Mouse (Mus musculus): ENCODE measurements around the gene Aspdh. TPM values are rescaled to one million over a fixed set of nuclear protein-coding genes. Genes with fewer than 3 reads are reported as not detected.

Gene Aspdh
- polyA plus RNA-seq, 1 experiment, result not detected

DNA sequence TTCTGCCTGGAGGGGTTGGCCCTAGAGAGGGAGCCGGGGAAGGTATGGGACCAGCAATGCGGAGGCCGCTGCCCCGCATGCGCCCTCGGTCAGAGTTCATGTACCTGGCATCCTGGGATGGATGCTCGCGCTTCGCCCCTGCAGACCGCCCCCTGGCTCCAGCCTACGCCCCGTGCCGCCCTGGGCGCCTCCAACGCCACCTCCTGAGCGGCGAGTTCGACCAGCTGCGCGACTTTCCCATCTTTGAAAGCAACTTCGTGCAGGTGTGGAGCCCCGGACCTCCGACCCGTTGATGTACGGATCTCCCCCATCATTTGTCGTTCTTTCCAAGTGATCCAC lies 31.5 kb downstream of the Aspdh start:
- Histone ChIP-seq H3K27me3 (ENCODE audit: control insufficient read depth, insufficient read depth, low read length, poor library complexity, severe bottlenecking) (no peaks in the 10 kb centered on the region), H3K9ac (ENCODE audit: low read depth, poor library complexity, severe bottlenecking) (peak overlapping the region; percentile 62), H3K4me3 (ENCODE audit: low read depth, low read length) (peak overlapping the region; percentile 81), H3K27ac (ENCODE audit: insufficient read depth, low read length) (peak overlapping the region; percentile 81), H3K4me1 (ENCODE audit: control insufficient read depth, insufficient read depth, low read length) (no peaks in the 10 kb centered on the region), H3K9me3 (replicated peaks; ENCODE audit: control insufficient read depth, insufficient read depth, low read length, poor library complexity, severe bottlenecking) (no peaks in the 10 kb centered on the region), H3K36me3 (ENCODE audit: control insufficient read depth, insufficient read depth, low read length, poor library complexity, severe bottlenecking) (no peaks in the 10 kb centered on the region)
- TF ChIP-seq CTCF (IDR thresholded peaks at IDR 0.05; ENCODE audit: low read depth, low read length) (no peak), POLR2A (IDR thresholded peaks at IDR 0.05; ENCODE audit: insufficient read depth, low read length) (no peak), EP300 (IDR thresholded peaks at IDR 0.05; ENCODE audit: insufficient read depth, low read depth, low read length) (no peak)

DNA sequence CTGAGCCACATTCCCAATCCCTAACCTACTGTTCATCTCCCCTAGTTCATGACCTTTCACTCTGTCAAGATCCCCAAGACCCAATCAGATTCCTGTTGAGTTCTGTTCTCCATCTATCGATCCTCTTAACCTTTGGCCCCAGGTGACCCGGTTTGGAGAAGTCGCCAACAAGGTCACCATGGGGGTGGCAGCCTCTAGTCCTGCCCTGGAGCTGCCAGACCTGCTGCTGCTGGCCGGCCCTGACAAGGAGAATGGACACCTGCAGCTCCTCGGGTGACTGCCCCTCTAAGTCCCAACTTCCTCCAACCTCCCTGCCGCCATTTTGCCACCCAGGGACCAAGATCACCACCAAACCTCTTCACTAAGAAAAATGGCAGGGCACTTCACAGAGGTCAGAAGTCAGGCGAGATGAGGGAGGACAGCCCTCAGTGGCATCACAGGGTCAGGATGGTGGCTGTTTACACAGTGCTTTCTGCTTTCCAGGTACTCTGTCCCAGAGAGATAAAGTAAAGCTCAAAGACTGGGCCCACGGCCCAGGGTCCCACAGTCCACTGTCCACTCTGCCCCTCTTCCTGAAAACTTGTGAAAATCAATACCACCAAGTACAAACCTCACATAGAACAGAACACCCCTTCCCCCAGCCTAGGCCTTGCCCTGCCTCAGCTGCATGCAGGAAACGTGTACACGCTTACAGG lies 32.3 kb downstream of the Aspdh start:
- H3K4me3 ChIP-seq (ENCODE audit: low read depth, low read length), result peak overlapping the region; percentile 41
- H3K27me3 ChIP-seq (ENCODE audit: control insufficient read depth, insufficient read depth, low read length, poor library complexity, severe bottlenecking), result no peaks in the 10 kb centered on the region
- no peaks in the 10 kb centered on the region for H3K4me1 ChIP-seq (ENCODE audit: control insufficient read depth, insufficient read depth, low read length)
- TF ChIP-seq EP300 (IDR thresholded peaks at IDR 0.05; ENCODE audit: insufficient read depth, low read depth, low read length) (no peak), POLR2A (IDR thresholded peaks at IDR 0.05; ENCODE audit: insufficient read depth, low read length) (no peak), CTCF (IDR thresholded peaks at IDR 0.05; ENCODE audit: low read depth, low read length) (no peak)
- H3K9me3 ChIP-seq (replicated peaks; ENCODE audit: control insufficient read depth, insufficient read depth, low read length, poor library complexity, severe bottlenecking), result no peaks in the 10 kb centered on the region
- peak overlapping the region; percentile 31; the same call in 1 of the 2 replicates for H3K27ac ChIP-seq (ENCODE audit: insufficient read depth, low read length)
- H3K36me3 ChIP-seq (ENCODE audit: control insufficient read depth, insufficient read depth, low read length, poor library complexity, severe bottlenecking), result no peaks in the 10 kb centered on the region
- peak overlapping the region; percentile 62 for H3K9ac ChIP-seq (ENCODE audit: low read depth, poor library complexity, severe bottlenecking)

DNA sequence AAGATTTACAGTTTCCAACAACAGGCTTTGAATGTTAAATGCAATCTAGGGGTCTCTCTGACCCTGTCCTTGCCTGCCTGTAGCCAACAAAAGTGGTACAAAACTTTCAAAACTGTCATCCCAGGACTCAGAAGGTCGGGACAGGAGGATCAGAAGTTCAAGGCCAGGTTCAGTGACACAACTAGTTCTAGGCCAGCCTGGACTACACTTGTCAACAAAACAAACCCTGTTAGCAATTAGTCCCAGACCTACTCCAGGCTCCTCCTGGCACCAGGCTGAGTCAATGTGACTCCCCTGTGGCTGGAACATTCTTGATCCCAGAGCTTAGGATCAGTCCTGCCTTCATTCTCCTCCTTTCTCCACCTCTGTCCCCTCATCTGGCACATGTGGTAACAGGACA lies 33.7 kb downstream of the Aspdh start:
- TF ChIP-seq EP300 (IDR thresholded peaks at IDR 0.05; ENCODE audit: insufficient read depth, low read depth, low read length) (no peak), CTCF (IDR thresholded peaks at IDR 0.05; ENCODE audit: low read depth, low read length) (no peak), POLR2A (IDR thresholded peaks at IDR 0.05; ENCODE audit: insufficient read depth, low read length) (no peak)
- no peak overlapping the region for H3K4me3 ChIP-seq (ENCODE audit: low read depth, low read length)
- H3K27ac ChIP-seq (ENCODE audit: insufficient read depth, low read length), result no peak overlapping the region
- H3K4me1 ChIP-seq (ENCODE audit: control insufficient read depth, insufficient read depth, low read length), result no peaks in the 10 kb centered on the region
- H3K9me3 ChIP-seq (replicated peaks; ENCODE audit: control insufficient read depth, insufficient read depth, low read length, poor library complexity, severe bottlenecking), result no peaks in the 10 kb centered on the region
- H3K27me3 ChIP-seq (ENCODE audit: control insufficient read depth, insufficient read depth, low read length, poor library complexity, severe bottlenecking), result no peaks in the 10 kb centered on the region
- H3K36me3 ChIP-seq (ENCODE audit: control insufficient read depth, insufficient read depth, low read length, poor library complexity, severe bottlenecking), result no peaks in the 10 kb centered on the region
- H3K9ac ChIP-seq (ENCODE audit: low read depth, poor library complexity, severe bottlenecking), result no peak overlapping the region

DNA sequence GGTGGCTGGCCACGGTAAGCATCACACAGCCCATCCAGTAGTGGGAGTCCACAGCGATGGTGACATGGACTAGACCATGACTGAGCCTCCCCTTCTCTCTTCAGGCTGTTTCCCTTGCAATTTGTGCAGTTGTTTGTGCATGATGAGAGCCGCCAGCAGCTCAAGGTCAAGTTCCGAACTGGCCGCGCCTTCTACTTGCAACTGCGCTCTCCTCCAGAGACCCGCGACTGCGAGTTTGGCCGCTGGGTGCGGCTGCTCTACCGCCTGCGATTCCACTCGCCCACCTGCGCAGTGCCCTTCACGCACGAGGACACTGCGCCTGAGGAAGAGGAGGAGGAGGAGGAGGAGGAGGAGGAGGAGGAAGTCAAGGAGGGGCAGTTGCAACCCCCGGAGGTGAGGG lies 34.9 kb downstream of the Aspdh start:
- peak overlapping the region; percentile 17 for H3K4me3 ChIP-seq (ENCODE audit: low read depth, low read length)
- H3K27ac ChIP-seq (ENCODE audit: insufficient read depth, low read length), result no peak overlapping the region
- H3K27me3 ChIP-seq (ENCODE audit: control insufficient read depth, insufficient read depth, low read length, poor library complexity, severe bottlenecking), result no peaks in the 10 kb centered on the region
- H3K9ac ChIP-seq (ENCODE audit: low read depth, poor library complexity, severe bottlenecking), result no peak overlapping the region
- no peaks in the 10 kb centered on the region for H3K4me1 ChIP-seq (ENCODE audit: control insufficient read depth, insufficient read depth, low read length)
- no peaks in the 10 kb centered on the region for H3K9me3 ChIP-seq (replicated peaks; ENCODE audit: control insufficient read depth, insufficient read depth, low read length, poor library complexity, severe bottlenecking)
- H3K36me3 ChIP-seq (ENCODE audit: control insufficient read depth, insufficient read depth, low read length, poor library complexity, severe bottlenecking), result no peaks in the 10 kb centered on the region
- TF ChIP-seq EP300 (IDR thresholded peaks at IDR 0.05; ENCODE audit: insufficient read depth, low read depth, low read length), result 0 out of 2 replicates have a peak, but pooled peaks have one; percentile 15
- no peak for TF ChIP-seq POLR2A (IDR thresholded peaks at IDR 0.05; ENCODE audit: insufficient read depth, low read length)

DNA sequence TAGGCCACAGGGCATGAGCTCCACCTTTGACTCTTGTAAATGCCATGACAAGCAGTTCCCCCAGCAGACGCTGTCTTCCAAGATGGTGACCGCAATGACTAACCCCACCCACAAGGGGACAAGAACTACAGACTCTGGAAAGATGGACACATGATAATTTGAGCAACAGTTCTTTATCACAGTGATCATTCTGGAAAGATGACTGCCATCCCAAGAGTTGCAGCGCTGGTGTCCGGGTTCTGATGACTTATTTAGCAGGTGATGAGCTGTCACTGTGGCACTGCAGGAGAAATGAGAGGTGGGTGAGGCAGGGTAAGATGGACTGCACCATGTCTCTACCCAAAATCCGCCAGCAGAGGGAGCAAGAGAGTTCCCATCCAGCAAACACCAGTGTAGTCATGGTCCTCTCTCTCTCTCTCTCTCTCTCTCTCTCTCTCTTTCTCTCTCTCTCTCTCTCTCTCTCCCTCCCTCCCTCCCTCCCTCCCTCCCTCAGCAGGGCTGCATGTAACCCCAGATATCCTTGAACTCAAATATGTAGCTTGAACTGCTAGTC lies 36.4 kb downstream of the Aspdh start:
- no peak for TF ChIP-seq EP300 (IDR thresholded peaks at IDR 0.05; ENCODE audit: insufficient read depth, low read depth, low read length)
- TF ChIP-seq CTCF (IDR thresholded peaks at IDR 0.05; ENCODE audit: low read depth, low read length), result peak; percentile 78
- H3K4me3 ChIP-seq (ENCODE audit: low read depth, low read length), result no peak overlapping the region

DNA sequence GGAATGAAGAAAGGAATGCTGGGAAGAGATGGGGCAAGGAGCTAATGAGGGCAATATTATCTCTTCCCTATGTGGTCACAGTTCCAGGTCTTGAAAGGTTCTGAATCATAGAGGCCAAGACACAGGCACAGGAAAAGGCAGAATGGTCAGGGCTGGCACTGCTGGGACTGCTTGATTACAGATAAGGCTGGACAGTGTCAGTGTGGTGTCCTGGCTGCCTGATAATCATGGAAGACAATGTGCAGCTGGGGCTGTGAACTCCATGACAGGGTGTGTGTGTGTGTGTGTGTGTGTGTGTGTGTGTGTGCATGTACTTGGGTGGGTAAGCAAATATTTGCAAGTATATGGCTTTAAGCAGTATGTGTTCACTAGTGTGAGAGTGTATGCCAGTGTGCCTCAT lies 42.3 kb downstream of the Aspdh start:
- no peaks in the 10 kb centered on the region for H3K4me1 ChIP-seq (ENCODE audit: control insufficient read depth, insufficient read depth, low read length)
- H3K9me3 ChIP-seq (replicated peaks; ENCODE audit: control insufficient read depth, insufficient read depth, low read length, poor library complexity, severe bottlenecking), result no peaks in the 10 kb centered on the region
- no peaks in the 10 kb centered on the region for H3K27me3 ChIP-seq (ENCODE audit: control insufficient read depth, insufficient read depth, low read length, poor library complexity, severe bottlenecking)
- no peaks in the 10 kb centered on the region for H3K36me3 ChIP-seq (ENCODE audit: control insufficient read depth, insufficient read depth, low read length, poor library complexity, severe bottlenecking)
- H3K27ac ChIP-seq (ENCODE audit: insufficient read depth, low read length), result no peak overlapping the region
- no peak overlapping the region for H3K4me3 ChIP-seq (ENCODE audit: low read depth, low read length)
- H3K9ac ChIP-seq (ENCODE audit: low read depth, poor library complexity, severe bottlenecking), result no peak overlapping the region
- TF ChIP-seq EP300 (IDR thresholded peaks at IDR 0.05; ENCODE audit: insufficient read depth, low read depth, low read length), result no peak
- TF ChIP-seq POLR2A (IDR thresholded peaks at IDR 0.05; ENCODE audit: insufficient read depth, low read length), result no peak

More for the DNA sequence above, 36.4 kb downstream of the Aspdh start:
- Histone ChIP-seq H3K9me3 (replicated peaks; ENCODE audit: control insufficient read depth, insufficient read depth, low read length, poor library complexity, severe bottlenecking) (no peaks in the 10 kb centered on the region), H3K4me1 (ENCODE audit: control insufficient read depth, insufficient read depth, low read length) (no peaks in the 10 kb centered on the region), H3K9ac (ENCODE audit: low read depth, poor library complexity, severe bottlenecking) (no peak overlapping the region), H3K27ac (ENCODE audit: insufficient read depth, low read length) (no peak overlapping the region), H3K27me3 (ENCODE audit: control insufficient read depth, insufficient read depth, low read length, poor library complexity, severe bottlenecking) (no peaks in the 10 kb centered on the region), H3K36me3 (ENCODE audit: control insufficient read depth, insufficient read depth, low read length, poor library complexity, severe bottlenecking) (no peaks in the 10 kb centered on the region)

Other genes with a start within 250 kb of the Aspdh start
- gene Klk1b5, start 249.4 kb upstream of the Aspdh start, polyA plus RNA-seq (2011; ENCODE audit: insufficient read depth, insufficient read length, low read depth, missing spikeins), result not detected in 2 replicates
- 1.3 and 1.8 TPM in 2 replicates for gene Klk1, start 240.0 kb upstream of the Aspdh start, polyA plus RNA-seq (2011; ENCODE audit: insufficient read depth, insufficient read length, low read depth, missing spikeins)
- not detected in 2 replicates for gene Gm36864, start 229.2 kb upstream of the Aspdh start, polyA plus RNA-seq (2011; ENCODE audit: insufficient read depth, insufficient read length, low read depth, missing spikeins)
- gene 1700028J19Rik, start 218.7 kb upstream of the Aspdh start, polyA plus RNA-seq (2011; ENCODE audit: insufficient read depth, insufficient read length, low read depth, missing spikeins), result 0.65 and 1.3 TPM in 2 replicates
- gene 2410002F23Rik, start 218.7 kb upstream of the Aspdh start, polyA plus RNA-seq (2011; ENCODE audit: insufficient read depth, insufficient read length, low read depth, missing spikeins), result 76.7 and 89.3 TPM in 2 replicates
- not detected in 2 replicates for gene Acp4, start 208.0 kb upstream of the Aspdh start, polyA plus RNA-seq (2011; ENCODE audit: insufficient read depth, insufficient read length, low read depth, missing spikeins)
- not detected in 2 replicates for gene Gm15517, start 203.9 kb upstream of the Aspdh start, polyA plus RNA-seq (2011; ENCODE audit: insufficient read depth, insufficient read length, low read depth, missing spikeins)
- gene Clec11a, start 158.5 kb upstream of the Aspdh start, polyA plus RNA-seq (2011; ENCODE audit: insufficient read depth, insufficient read length, low read depth, missing spikeins), result 0.75 and 0.87 TPM in 2 replicates
- 2.5 and 3.4 TPM in 2 replicates for gene Shank1, start 155.1 kb upstream of the Aspdh start, polyA plus RNA-seq (2011; ENCODE audit: insufficient read depth, insufficient read length, low read depth, missing spikeins)
- gene Syt3, start 81.3 kb upstream of the Aspdh start, polyA plus RNA-seq (2011; ENCODE audit: insufficient read depth, insufficient read length, low read depth, missing spikeins), result 1.8 and 1.9 TPM in 2 replicates
- gene 1700008O03Rik, start 79.6 kb upstream of the Aspdh start, polyA plus RNA-seq (2011; ENCODE audit: insufficient read depth, insufficient read length, low read depth, missing spikeins), result 7.7 and 8.3 TPM in 2 replicates
- not detected in 2 replicates for gene Lrrc4b, start 36.4 kb upstream of the Aspdh start, polyA plus RNA-seq (2011; ENCODE audit: insufficient read depth, insufficient read length, low read depth, missing spikeins)
- gene Josd2, start 2.6 kb downstream of the Aspdh start, polyA plus RNA-seq (2011; ENCODE audit: insufficient read depth, insufficient read length, low read depth, missing spikeins), result 9.7 and 12.3 TPM in 2 replicates
- gene Emc10, start 31.1 kb downstream of the Aspdh start, polyA plus RNA-seq (2011; ENCODE audit: insufficient read depth, insufficient read length, low read depth, missing spikeins), result 67.7 and 75.3 TPM in 2 replicates
- 5.6 and 7.4 TPM in 2 replicates for gene Fam71e1, start 31.2 kb downstream of the Aspdh start, polyA plus RNA-seq (2011; ENCODE audit: insufficient read depth, insufficient read length, low read depth, missing spikeins)
- gene Mybpc2, start 59.3 kb downstream of the Aspdh start, polyA plus RNA-seq (2011; ENCODE audit: insufficient read depth, insufficient read length, low read depth, missing spikeins), result 2.3 and 2.5 TPM in 2 replicates
- gene Spib, start 66.7 kb downstream of the Aspdh start, polyA plus RNA-seq (2011; ENCODE audit: insufficient read depth, insufficient read length, low read depth, missing spikeins), result 1.4 and 2.4 TPM in 2 replicates
- gene Pold1, start 83.5 kb downstream of the Aspdh start, polyA plus RNA-seq (2011; ENCODE audit: insufficient read depth, insufficient read length, low read depth, missing spikeins), result 81.9 and 86.6 TPM in 2 replicates
- gene Nr1h2, start 88.6 kb downstream of the Aspdh start, polyA plus RNA-seq (2011; ENCODE audit: insufficient read depth, insufficient read length, low read depth, missing spikeins), result 67.6 and 95.7 TPM in 2 replicates
- 0.97 and 1.1 TPM in 2 replicates for gene Napsa, start 107.0 kb downstream of the Aspdh start, polyA plus RNA-seq (2011; ENCODE audit: insufficient read depth, insufficient read length, low read depth, missing spikeins)
- 12.3 and 15.5 TPM in 2 replicates for gene Kcnc3, start 125.3 kb downstream of the Aspdh start, polyA plus RNA-seq (2011; ENCODE audit: insufficient read depth, insufficient read length, low read depth, missing spikeins)
- 14.7 and 16.5 TPM in 2 replicates for gene Myh14, start 205.5 kb downstream of the Aspdh start, polyA plus RNA-seq (2011; ENCODE audit: insufficient read depth, insufficient read length, low read depth, missing spikeins)
- gene Izumo2, start 243.4 kb downstream of the Aspdh start, polyA plus RNA-seq (2011; ENCODE audit: insufficient read depth, insufficient read length, low read depth, missing spikeins), result 1.8 and 2.2 TPM in 2 replicates

Measured in ES-Bruce4 (cell line).